Mouse (Mus musculus) stomach, embryonic 15.5 days (tissue): ENCODE measurements around the gene Zfp345. TPM values are rescaled to one million over a fixed set of nuclear protein-coding genes. Genes with fewer than 3 reads are reported as not detected.
"Not testable (repeated sequence)": the region's sequence is repeated elsewhere in the genome, so short reads cannot be mapped to it uniquely, and the experiment has no call there.

Experiments
- ATAC-seq: fragments of 200-750 bp; cut with Nextera tagmentation; 2 replicates; pipeline ENCODE4 v1.8.0; 2017; ENCODE audit warnings: low read depth, moderate number of reproducible peaks, moderate TSS enrichment; ENCODE audit not compliant: insufficient read depth, low FRiP score
- H3K27ac ChIP-seq: fragments of 300-500 bp; sonication (generic); 2 replicates; pipeline ENCODE4 v1.5.1; 2015; ENCODE audit warnings: mild to moderate bottlenecking, inconsistent platforms
- H3K27me3 ChIP-seq: fragments of 300-500 bp; sonication (generic); replicated peaks from 2 replicates; pipeline ENCODE4 v1.6.1; 2015; ENCODE audit warnings: inconsistent platforms
- H3K36me3 ChIP-seq: fragments of 300-500 bp; sonication (generic); 2 replicates; pipeline ENCODE4 v1.6.1; 2015; ENCODE audit warnings: inconsistent platforms
- H3K4me1 ChIP-seq: fragments of 300-500 bp; sonication (generic); 2 replicates; pipeline ENCODE4 v1.6.1; 2015; ENCODE audit warnings: inconsistent platforms
- H3K4me2 ChIP-seq: fragments of 300-500 bp; sonication (generic); 2 replicates; pipeline ENCODE4 v1.6.1; 2015; ENCODE audit warnings: mild to moderate bottlenecking, inconsistent platforms
- H3K4me3 ChIP-seq: fragments of 300-500 bp; sonication (generic); replicated peaks from 2 replicates; pipeline ENCODE4 v1.5.1; 2015; ENCODE audit warnings: inconsistent platforms
- H3K9ac ChIP-seq: fragments of 300-500 bp; sonication (generic); 2 replicates; pipeline ENCODE4 v1.6.1; 2015; ENCODE audit warnings: inconsistent platforms
- H3K9me3 ChIP-seq: fragments of 300-500 bp; sonication (generic); 2 replicates; pipeline ENCODE4 v1.6.1; 2016; ENCODE audit warnings: inconsistent platforms
- WGBS: fragments of 180-500 bp; shearing (Covaris S2); methylation state at CpG from one replicate; pipeline ENCODE4 v1.1.7; 2015; 5-methylcytosine and 5-hydroxymethylcytosine counted together
- polyA plus RNA-seq: library from polyadenylated mRNA; unstranded; fragments of >200 nt; fragmentation: Nextera tagmentation; extraction: Ambion mirVana; gene quantifications from 2 replicates; pipeline ENCODE4 v1.2.1, GENCODE M21; 2015

Zfp345 gene
- polyA plus RNA-seq = 0.08 TPM in 1 of 2 replicates, not detected in the other

GRCm38 (mm10) chr2:150484939-150485778 is at the start of gene Zfp345:
Gene Zfp345, minus strand, starts transcription at chr2:150485091.
- ATAC-seq = not testable (repeated sequence)
- WGBS = 70% methylated on average over 8 of the region's 8 CpGs

GRCm38 (mm10) chr2:150525703-150526207 is 40.9 kb upstream of the Zfp345 start:
- no peak overlapping the region for H3K9ac ChIP-seq
- no peaks in the 10 kb centered on the region for H3K9me3 ChIP-seq
- H3K27ac ChIP-seq = no peak overlapping the region
- H3K4me1 ChIP-seq = 0 out of 2 replicates have a peak, but pooled peaks cover 3% of the 10 kb centered on the region
- peaks cover 14% of the 10 kb centered on the region for H3K27me3 ChIP-seq
- no peaks in the 10 kb centered on the region for H3K36me3 ChIP-seq
- peak overlapping the region; percentile 37 for H3K4me3 ChIP-seq
- ATAC-seq = no peak; the same call in 1 of the 2 replicates
- H3K4me2 ChIP-seq = peak overlapping the region; percentile 68
- 3% methylated on average over 42 of the region's 42 CpGs for WGBS

More at GRCm38 (mm10) chr2:150484939-150485778, at the start of gene Zfp345:
- not testable (repeated sequence) for H3K4me2 ChIP-seq, H3K4me3 ChIP-seq, H3K36me3 ChIP-seq, H3K27me3 ChIP-seq, H3K27ac ChIP-seq, H3K9ac ChIP-seq, H3K9me3 ChIP-seq, H3K4me1 ChIP-seq

DNA sequence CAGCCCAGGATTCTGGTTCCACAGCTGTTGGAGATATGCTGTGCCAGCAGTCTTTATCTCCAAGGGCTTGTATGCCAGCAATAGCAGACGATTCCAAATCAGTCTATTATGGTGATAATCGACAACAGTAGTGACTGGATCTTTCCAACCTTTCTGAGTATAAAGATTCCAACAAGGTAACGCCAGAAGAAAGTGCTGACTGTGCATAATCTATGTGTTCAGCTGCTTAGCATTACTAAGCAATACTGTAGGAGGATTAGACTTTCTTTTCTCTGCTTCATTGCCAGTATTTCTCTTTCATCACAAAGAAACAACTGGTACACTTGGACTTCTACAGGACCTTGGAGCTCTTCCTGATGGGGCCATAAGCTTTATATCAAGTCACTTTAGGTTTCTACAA is 27.9 kb upstream of the Zfp345 start:
- WGBS = 80% methylated on average over 3 of the region's 3 CpGs

DNA sequence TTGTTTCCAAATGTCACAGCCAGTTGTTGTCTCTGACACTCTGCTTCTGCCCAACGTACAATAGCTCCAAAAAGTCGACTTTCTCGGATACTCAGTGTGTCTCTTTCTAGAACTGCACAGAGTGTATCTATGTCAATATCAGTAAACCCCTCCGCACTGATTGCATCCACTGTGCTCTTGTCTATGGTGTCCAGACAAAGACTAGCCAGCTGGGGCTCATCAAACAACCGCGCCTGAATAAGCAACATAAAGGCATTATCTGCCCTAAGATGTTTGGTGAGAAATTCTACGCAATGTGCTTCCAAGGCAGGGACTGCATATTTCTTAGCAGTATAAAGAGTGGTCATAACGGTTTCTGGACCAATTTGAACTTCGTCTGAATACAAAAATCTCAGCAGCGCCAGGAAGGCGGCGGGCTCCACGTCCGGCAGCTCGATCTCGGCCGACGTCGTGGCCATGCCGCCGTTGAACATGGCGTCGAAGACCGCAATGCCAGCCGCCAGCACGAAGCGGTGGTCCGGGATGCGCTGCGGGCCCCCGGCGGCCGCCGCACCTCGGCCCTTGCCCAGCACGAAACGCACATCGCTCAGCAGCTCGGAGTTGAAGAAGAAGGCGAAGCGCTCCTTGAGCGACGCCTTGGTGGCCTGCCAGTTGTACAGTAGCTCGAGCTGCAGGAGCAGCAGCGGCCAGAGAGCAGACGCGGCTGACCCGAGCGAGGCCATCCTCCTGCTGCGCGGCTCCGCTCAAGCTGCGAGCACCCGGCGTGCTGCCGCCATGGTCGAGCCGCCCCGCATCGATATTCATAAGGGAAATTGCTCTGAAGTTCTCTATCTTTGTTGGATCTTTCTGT is 15.5 kb upstream of the Zfp345 start:
- not testable (repeated sequence) for H3K27me3 ChIP-seq, H3K4me1 ChIP-seq, H3K9me3 ChIP-seq, H3K27ac ChIP-seq, H3K36me3 ChIP-seq, ATAC-seq, H3K9ac ChIP-seq
- 40% methylated on average over 58 of the region's 60 CpGs for WGBS
- H3K4me2 ChIP-seq = peak overlapping the region; percentile 54
- H3K4me3 ChIP-seq = peak overlapping the region; percentile 28

More for the DNA sequence above, 27.9 kb upstream of the Zfp345 start:
- no peak overlapping the region for H3K27ac ChIP-seq
- no peaks in the 10 kb centered on the region for H3K36me3 ChIP-seq
- H3K4me3 ChIP-seq = no peak overlapping the region
- H3K4me1 ChIP-seq = no peaks in the 10 kb centered on the region
- H3K9me3 ChIP-seq = no peaks in the 10 kb centered on the region
- no peak for ATAC-seq
- H3K9ac ChIP-seq = no peak overlapping the region
- H3K27me3 ChIP-seq = no peaks in the 10 kb centered on the region
- no peak overlapping the region for H3K4me2 ChIP-seq

GRCm38 (mm10) chr2:150493031-150493430 is 8.1 kb upstream of the Zfp345 start:
- Histone ChIP-seq H3K9ac (no peak overlapping the region), H3K36me3 (no peaks in the 10 kb centered on the region), H3K27ac (no peak overlapping the region), H3K4me3 (no peak overlapping the region), H3K4me2 (no peak overlapping the region), H3K9me3 (no peaks in the 10 kb centered on the region), H3K27me3 (no peaks in the 10 kb centered on the region), H3K4me1 (no peaks in the 10 kb centered on the region)
- WGBS = 78% methylated on average over 2 of the region's 2 CpGs
- no peak for ATAC-seq

GRCm38 (mm10) chr2:150451180-150451919 is 33.5 kb downstream of the Zfp345 start, which contains the start of gene Zfp442:
Gene Zfp442, minus strand, starts transcription at chr2:150451486.
- 0% methylated on average over 18 of the region's 18 CpGs for WGBS
- not testable (repeated sequence) for H3K9ac ChIP-seq, H3K9me3 ChIP-seq, H3K36me3 ChIP-seq, H3K4me1 ChIP-seq, H3K27me3 ChIP-seq
- peak within 1 kb of the TSS; percentile 45 for H3K4me3 ChIP-seq
- H3K4me2 ChIP-seq = peak within 1 kb of the TSS; percentile 54
- H3K27ac ChIP-seq = peak within 1 kb of the TSS; percentile 77
- peak; percentile 99 for ATAC-seq

- not testable (repeated sequence) for H3K4me1 ChIP-seq, H3K27me3 ChIP-seq, H3K4me2 ChIP-seq, H3K4me3 ChIP-seq, H3K27ac ChIP-seq, H3K9ac ChIP-seq, H3K36me3 ChIP-seq, ATAC-seq, H3K9me3 ChIP-seq
- WGBS = 92% methylated on average over 1 of the region's 1 CpGs
Observed at GRCm38 (mm10) chr2:150439084-150439483, 45.8 kb downstream of the Zfp345 start.

Other genes starting within 250 kb of the Zfp345 start
- gene Gm21994, start 229.5 kb downstream of the Zfp345 start, polyA plus RNA-seq = 5.3 and 6.3 TPM in 2 replicates
- gene Gm14124, start 227.6 kb downstream of the Zfp345 start, polyA plus RNA-seq = not detected in 2 replicates
- 3.1 and 4.8 TPM in 2 replicates for gene Gm10130, start 161.4 kb downstream of the Zfp345 start, polyA plus RNA-seq
- gene 3300002I08Rik, start 122.3 kb downstream of the Zfp345 start, polyA plus RNA-seq = 6.5 and 7.0 TPM in 2 replicates
- gene Zfp442, start 33.6 kb downstream of the Zfp345 start, polyA plus RNA-seq = 7.4 and 8.1 TPM in 2 replicates
- 0.89 and 1.2 TPM in 2 replicates for gene Cst7, start 85.3 kb upstream of the Zfp345 start, polyA plus RNA-seq
- 40.1 and 40.5 TPM in 2 replicates for gene Apmap, start 123.5 kb upstream of the Zfp345 start, polyA plus RNA-seq
- 27.8 and 30.9 TPM in 2 replicates for gene Acss1, start 183.4 kb upstream of the Zfp345 start, polyA plus RNA-seq
- not detected in 2 replicates for gene Vsx1, start 204.3 kb upstream of the Zfp345 start, polyA plus RNA-seq